Mouse (Mus musculus): ENCODE results near the gene Tmtc3. TPM values are rescaled to one million over a fixed set of nuclear protein-coding genes. Genes with fewer than 3 reads are reported as not detected.

Gene Tmtc3
- 0.92 and 1.4 TPM in 2 replicates for polyA plus RNA-seq (2011; ENCODE audit: insufficient read depth, insufficient read length, low replicate concordance, missing spikeins)

DNA sequence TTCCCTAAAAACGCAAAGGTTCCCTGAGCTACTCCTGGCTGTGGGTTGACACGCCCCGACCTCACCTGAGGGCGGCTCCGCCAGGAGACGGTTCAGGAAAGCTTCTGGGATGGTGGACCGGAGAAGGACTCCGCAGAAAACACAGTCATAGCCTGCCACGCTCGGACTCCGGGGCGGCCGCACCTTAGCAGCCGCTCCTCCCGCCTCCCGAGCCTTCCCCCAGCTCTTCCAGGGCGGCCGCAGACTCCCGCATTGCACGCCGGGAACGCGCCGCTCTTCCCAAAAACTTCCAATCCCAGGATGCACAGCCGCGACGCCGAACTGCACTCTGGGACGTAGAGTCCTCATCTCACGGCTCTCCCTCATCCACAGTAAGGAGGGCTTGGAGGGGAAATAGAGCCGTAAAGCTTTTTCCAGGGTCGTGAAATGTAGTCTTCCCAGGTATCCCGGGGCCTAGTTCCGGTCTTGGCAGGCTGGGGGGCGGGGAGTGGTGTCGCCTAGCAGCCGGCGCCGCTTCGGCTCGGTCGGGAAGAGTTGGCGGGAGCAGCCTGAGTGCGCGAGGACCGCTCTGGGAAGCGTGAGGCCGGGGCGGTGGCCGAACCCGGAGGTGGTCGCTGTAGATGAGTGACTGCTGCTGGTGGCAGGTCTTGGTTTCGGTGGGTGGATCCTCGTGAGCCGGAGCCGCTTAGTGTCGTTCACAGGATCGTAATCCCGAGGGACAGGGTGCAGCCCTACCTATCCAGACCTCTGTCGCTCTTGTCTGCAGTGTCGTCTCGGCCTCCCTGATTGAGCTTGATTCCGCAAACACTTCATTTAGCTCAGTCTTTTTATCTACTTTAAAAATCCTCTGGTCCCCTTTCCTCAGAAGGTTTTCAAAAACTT lies at the start of gene Tmtc3, which contains the start of gene Cep290:
Tmtc3 (minus strand) TSS at position 254 of the 882 bp plus-strand sequence.
Cep290 (plus strand) TSS at position 462 of the 882 bp plus-strand sequence.
- Histone ChIP-seq H3K4me3 (replicated peaks; ENCODE audit: control insufficient read depth, low read depth, low read length) (peak within 1 kb of the TSS; percentile 80), H3K27ac (ENCODE audit: control insufficient read depth, insufficient read depth, low read depth, low read length, poor library complexity) (peak within 1 kb of the TSS; percentile 3; the same call in 1 of the 2 replicates), H3K4me1 (ENCODE audit: control insufficient read depth, insufficient read depth, low read length) (no peaks in the 10 kb centered on the region)
- no peak; the same call in 1 of the 2 replicates for TF ChIP-seq POLR2A (IDR thresholded peaks at IDR 0.05; ENCODE audit: borderline replicate concordance, control insufficient read depth, low read depth, low read length)
- WGBS = 1% methylated on average over 63 of the region's 63 CpGs

DNA sequence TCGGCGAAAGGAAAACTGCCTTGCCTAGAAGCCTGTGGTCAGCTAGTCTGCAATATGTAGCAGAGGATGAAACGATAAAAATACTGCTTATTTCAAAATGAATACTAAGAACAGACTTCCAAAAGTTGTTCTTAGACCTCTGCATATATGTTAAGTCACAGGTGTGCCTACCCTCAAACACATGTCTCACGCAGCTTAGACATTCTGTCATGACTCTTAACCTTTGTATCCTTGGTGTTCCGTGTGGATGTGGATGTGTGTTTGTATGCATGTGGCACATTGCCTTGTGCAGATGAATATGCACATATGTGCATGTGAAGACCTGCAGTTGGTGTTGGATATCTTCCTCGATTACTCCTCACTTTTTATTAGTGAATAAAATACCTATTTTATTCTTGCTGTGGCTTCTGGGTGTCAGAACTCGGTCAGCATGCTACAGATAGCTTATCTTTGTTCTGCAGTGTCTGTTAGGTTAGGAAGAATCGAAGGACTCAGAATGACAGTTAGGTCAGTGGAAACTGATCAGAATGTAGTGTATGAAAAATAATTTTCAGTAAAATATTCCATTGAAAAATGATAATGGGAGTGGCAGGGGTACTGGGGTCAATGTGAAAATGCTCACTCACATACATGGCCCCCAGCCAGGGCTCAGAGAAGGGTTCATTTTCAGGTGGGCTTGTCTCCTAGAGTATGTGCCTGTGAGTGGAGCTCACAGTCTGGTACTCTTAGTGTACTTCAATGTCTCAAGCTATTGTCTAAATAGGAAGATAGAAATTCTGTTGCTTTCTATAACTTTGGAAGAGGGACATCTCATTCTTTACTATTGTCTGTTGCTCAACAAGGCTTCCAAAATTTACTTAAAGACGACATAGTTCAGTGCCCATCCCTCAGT lies 37.6 kb upstream of the Tmtc3 start:
- 79% methylated on average over 9 of the region's 9 CpGs for WGBS
- Histone ChIP-seq H3K4me1 (ENCODE audit: control insufficient read depth, insufficient read depth, low read length) (no peaks in the 10 kb centered on the region), H3K27ac (ENCODE audit: control insufficient read depth, insufficient read depth, low read depth, low read length, poor library complexity) (no peak overlapping the region), H3K4me3 (replicated peaks; ENCODE audit: control insufficient read depth, low read depth, low read length) (no peak overlapping the region)
- TF ChIP-seq CTCF (IDR thresholded peaks at IDR 0.05; ENCODE audit: control insufficient read depth, insufficient read depth, low read length) (no peak), POLR2A (IDR thresholded peaks at IDR 0.05; ENCODE audit: borderline replicate concordance, control insufficient read depth, low read depth, low read length) (no peak)

GRCm38 (mm10) chr10:100522330-100522729 lies 35.2 kb upstream of the Tmtc3 start:
- Histone ChIP-seq H3K4me1 (ENCODE audit: control insufficient read depth, insufficient read depth, low read length) (no peaks in the 10 kb centered on the region), H3K4me3 (replicated peaks; ENCODE audit: control insufficient read depth, low read depth, low read length) (no peak overlapping the region), H3K27ac (ENCODE audit: control insufficient read depth, insufficient read depth, low read depth, low read length, poor library complexity) (no peak overlapping the region)
- 92% methylated on average over 9 of the region's 9 CpGs for WGBS
- no peak for TF ChIP-seq POLR2A (IDR thresholded peaks at IDR 0.05; ENCODE audit: borderline replicate concordance, control insufficient read depth, low read depth, low read length)
- no peak for TF ChIP-seq CTCF (IDR thresholded peaks at IDR 0.05; ENCODE audit: control insufficient read depth, insufficient read depth, low read length)

DNA sequence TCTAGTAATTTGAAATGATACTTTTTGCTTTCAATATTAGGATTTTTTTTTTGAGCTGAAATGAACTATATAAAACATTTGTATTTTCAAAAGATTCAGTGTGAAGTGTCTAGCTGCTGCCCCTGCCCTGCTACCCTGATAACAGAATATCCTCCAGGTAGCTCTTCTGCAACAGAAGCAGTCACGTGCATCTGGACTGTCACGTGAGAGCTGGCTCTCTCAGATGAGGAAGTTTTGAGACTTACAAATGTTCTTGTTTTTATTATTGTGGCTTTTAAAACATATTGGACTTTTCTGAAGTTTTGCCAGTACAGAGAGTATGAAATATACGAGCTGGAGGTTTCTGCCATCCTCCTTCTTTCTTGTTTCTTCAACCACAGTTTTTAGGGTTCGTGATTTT lies 34.5 kb upstream of the Tmtc3 start:
- whole genome bisulfite sequencing = 25% methylated on average over 4 of the region's 4 CpGs

GRCm38 (mm10) chr10:100508170-100508569 lies 21.0 kb upstream of the Tmtc3 start:
- H3K4me3 ChIP-seq (replicated peaks; ENCODE audit: control insufficient read depth, low read depth, low read length) = no peak overlapping the region
- H3K4me1 ChIP-seq (ENCODE audit: control insufficient read depth, insufficient read depth, low read length) = no peaks in the 10 kb centered on the region
- H3K27ac ChIP-seq (ENCODE audit: control insufficient read depth, insufficient read depth, low read depth, low read length, poor library complexity) = no peak overlapping the region
- WGBS = 70% methylated on average over 1 of the region's 1 CpGs
- TF ChIP-seq POLR2A (IDR thresholded peaks at IDR 0.05; ENCODE audit: borderline replicate concordance, control insufficient read depth, low read depth, low read length) (no peak), CTCF (IDR thresholded peaks at IDR 0.05; ENCODE audit: control insufficient read depth, insufficient read depth, low read length) (no peak)

More for the DNA sequence above, 34.5 kb upstream of the Tmtc3 start:
- H3K27ac ChIP-seq (ENCODE audit: control insufficient read depth, insufficient read depth, low read depth, low read length, poor library complexity) = no peak overlapping the region
- TF ChIP-seq CTCF (IDR thresholded peaks at IDR 0.05; ENCODE audit: control insufficient read depth, insufficient read depth, low read length) (no peak), POLR2A (IDR thresholded peaks at IDR 0.05; ENCODE audit: borderline replicate concordance, control insufficient read depth, low read depth, low read length) (no peak)
- H3K4me3 ChIP-seq (replicated peaks; ENCODE audit: control insufficient read depth, low read depth, low read length) = no peak overlapping the region
- no peaks in the 10 kb centered on the region for H3K4me1 ChIP-seq (ENCODE audit: control insufficient read depth, insufficient read depth, low read length)

- WGBS = 54% methylated on average over 3 of the region's 3 CpGs
- no peak overlapping the region for H3K4me3 ChIP-seq (replicated peaks; ENCODE audit: control insufficient read depth, low read depth, low read length)
- H3K27ac ChIP-seq (ENCODE audit: control insufficient read depth, insufficient read depth, low read depth, low read length, poor library complexity) = no peak overlapping the region
- TF ChIP-seq CTCF (IDR thresholded peaks at IDR 0.05; ENCODE audit: control insufficient read depth, insufficient read depth, low read length) (no peak), POLR2A (IDR thresholded peaks at IDR 0.05; ENCODE audit: borderline replicate concordance, control insufficient read depth, low read depth, low read length) (no peak)
- H3K4me1 ChIP-seq (ENCODE audit: control insufficient read depth, insufficient read depth, low read length) = no peaks in the 10 kb centered on the region; the same call in 1 of the 2 replicates
Measured at GRCm38 (mm10) chr10:100498309-100498708, 11.2 kb upstream of the Tmtc3 start.

DNA sequence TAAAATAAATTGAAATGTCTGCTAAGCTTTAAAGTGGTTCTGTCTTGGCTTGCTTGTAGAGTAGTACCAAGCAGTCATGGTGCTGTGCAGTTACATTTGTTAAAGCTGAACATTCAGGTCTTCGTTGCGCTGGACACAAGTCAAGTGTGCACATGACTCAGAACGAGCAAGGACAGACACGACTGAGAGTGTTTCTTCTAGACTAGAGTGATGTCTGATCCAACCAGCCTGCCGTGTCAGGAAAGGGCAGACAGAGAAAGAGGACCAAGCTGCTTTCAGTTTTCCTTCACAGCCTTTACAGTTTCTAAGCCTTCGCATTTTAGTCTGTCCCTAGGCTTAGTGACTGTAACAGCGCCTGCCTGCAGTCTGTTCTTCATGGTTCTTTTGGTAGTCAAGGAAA lies 4.8 kb upstream of the Tmtc3 start:
- H3K4me3 ChIP-seq (replicated peaks; ENCODE audit: control insufficient read depth, low read depth, low read length) = no peak overlapping the region
- no peaks in the 10 kb centered on the region for H3K4me1 ChIP-seq (ENCODE audit: control insufficient read depth, insufficient read depth, low read length)
- WGBS = 91% methylated on average over 7 of the region's 7 CpGs
- no peak for TF ChIP-seq CTCF (IDR thresholded peaks at IDR 0.05; ENCODE audit: control insufficient read depth, insufficient read depth, low read length)
- TF ChIP-seq POLR2A (IDR thresholded peaks at IDR 0.05; ENCODE audit: borderline replicate concordance, control insufficient read depth, low read depth, low read length) = no peak
- no peak overlapping the region for H3K27ac ChIP-seq (ENCODE audit: control insufficient read depth, insufficient read depth, low read depth, low read length, poor library complexity)

DNA sequence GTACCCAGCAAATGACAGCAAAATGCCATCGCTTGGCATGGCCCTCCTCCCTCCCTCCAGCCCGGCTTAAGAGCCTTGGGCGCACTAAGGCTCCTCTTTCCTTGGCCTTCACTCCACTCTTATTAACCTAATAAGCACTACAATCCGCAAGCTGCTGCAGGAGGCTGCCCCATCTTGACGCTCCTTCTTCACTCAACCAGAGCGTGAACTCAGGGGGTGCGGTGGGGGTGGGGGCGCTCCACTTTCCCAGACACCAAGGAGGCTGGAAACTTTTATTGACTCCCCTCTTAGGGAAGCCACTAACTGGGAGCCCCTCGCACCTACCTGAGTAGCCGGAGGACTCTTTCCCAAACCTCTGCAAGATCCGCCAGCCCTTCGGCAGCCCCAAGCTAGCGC lies 451 bp downstream of the Tmtc3 start:
- H3K27ac ChIP-seq (ENCODE audit: control insufficient read depth, insufficient read depth, low read depth, low read length, poor library complexity) = no peak overlapping the region
- no peaks in the 10 kb centered on the region for H3K4me1 ChIP-seq (ENCODE audit: control insufficient read depth, insufficient read depth, low read length)

More for the DNA sequence above, 451 bp downstream of the Tmtc3 start:
- under 1% methylated on average over 13 of the region's 13 CpGs for WGBS
- TF ChIP-seq CTCF (IDR thresholded peaks at IDR 0.05; ENCODE audit: control insufficient read depth, insufficient read depth, low read length) (no peak), POLR2A (IDR thresholded peaks at IDR 0.05; ENCODE audit: borderline replicate concordance, control insufficient read depth, low read depth, low read length) (no peak)
- peak overlapping the region; percentile 80 for H3K4me3 ChIP-seq (replicated peaks; ENCODE audit: control insufficient read depth, low read depth, low read length)
